Mouse (Mus musculus): ENCODE measurements at regions not wholly inside any gene's neighbourhood (a gene's known extent, or its start where the extent isn't known, plus 50 kb on each side); places are given as distances from the start of the nearest gene placed in this dataset.
A peak's percentile ranks its signal among the peaks of the same experiment; 100 is the strongest.

- intact Hi-C loops (cut with DNase I) = no loop called here
- no peak for DNase-seq
These were observed 1020.5 kb downstream of the 9330182O14Rik start for GRCm38 (mm10) chr15:41154551-41155151.

- DNase-seq = no peak
- intact Hi-C loops (cut with DNase I) = no loop called here
These were observed 1021.0 kb downstream of the 9330182O14Rik start for GRCm38 (mm10) chr15:41155169-41155638.

- intact Hi-C loops (cut with DNase I) = no loop called here
- no peak for DNase-seq
These were observed 1023.6 kb downstream of the 9330182O14Rik start for GRCm38 (mm10) chr15:41157802-41158201.

- DNase-seq = no peak
- intact Hi-C loops (cut with DNase I) = no loop called here
These were observed 1028.1 kb downstream of the 9330182O14Rik start for GRCm38 (mm10) chr15:41162268-41162667.

GRCm38 (mm10) chr15:41162793-41163192 lies 1028.6 kb downstream of the 9330182O14Rik start:
- no peak for DNase-seq

GRCm38 (mm10) chr15:41163643-41164358 lies 1029.6 kb downstream of the 9330182O14Rik start:
- DNase-seq = no peak
- intact Hi-C loops (cut with DNase I) = no loop called here

More at GRCm38 (mm10) chr15:41162793-41163192, 1028.6 kb downstream of the 9330182O14Rik start:
- intact Hi-C loops (cut with DNase I) = no loop called here

- intact Hi-C loops (cut with DNase I) = no loop called here
- no peak for DNase-seq
These were observed 1031.4 kb downstream of the 9330182O14Rik start for GRCm38 (mm10) chr15:41165534-41165933.

- no peak for DNase-seq
These were observed 1056.6 kb downstream of the 9330182O14Rik start for GRCm38 (mm10) chr15:41190792-41191191.

GRCm38 (mm10) chr15:41193240-41193639 lies 1059.1 kb downstream of the 9330182O14Rik start:
- intact Hi-C loops (cut with DNase I) = loop anchor here (5.0 kb wide), 1 partner anchor 464 kb away; no protein-coding TSS in a partner anchor
- DNase-seq = peak in 1 of 2 experiments; percentile 10

More at GRCm38 (mm10) chr15:41190792-41191191, 1056.6 kb downstream of the 9330182O14Rik start:
- intact Hi-C loops (cut with DNase I) = loop anchor here (5.0 kb wide), 1 partner anchor 467 kb away; no protein-coding TSS in a partner anchor

- intact Hi-C loops (cut with DNase I) = no loop called here
- no peak for DNase-seq
These were observed 1089.6 kb downstream of the 9330182O14Rik start for GRCm38 (mm10) chr15:41223801-41224200.

- intact Hi-C loops (cut with DNase I) = no loop called here
- no peak for DNase-seq
These were observed 1098.4 kb downstream of the 9330182O14Rik start for GRCm38 (mm10) chr15:41232406-41233060.
